Mouse (Mus musculus): ENCODE results near the gene Wfdc3. TPM values are rescaled to one million over a fixed set of nuclear protein-coding genes. Genes with fewer than 3 reads are reported as not detected.

Gene Wfdc3
- 0.35 TPM for total RNA-seq (2023)

GRCm38 (mm10) chr2:164745843-164746479, at the start of gene Wfdc3, which contains the start of gene Dnttip1:
Wfdc3 (minus strand) TSS chr2:164745931.
Dnttip1 (plus strand) TSS chr2:164745983.

GRCm38 (mm10) chr2:164785481-164786387, 40.0 kb upstream of the Wfdc3 start, which contains the start of gene Snx21:
Snx21 (plus strand) TSS chr2:164785823.

DNA sequence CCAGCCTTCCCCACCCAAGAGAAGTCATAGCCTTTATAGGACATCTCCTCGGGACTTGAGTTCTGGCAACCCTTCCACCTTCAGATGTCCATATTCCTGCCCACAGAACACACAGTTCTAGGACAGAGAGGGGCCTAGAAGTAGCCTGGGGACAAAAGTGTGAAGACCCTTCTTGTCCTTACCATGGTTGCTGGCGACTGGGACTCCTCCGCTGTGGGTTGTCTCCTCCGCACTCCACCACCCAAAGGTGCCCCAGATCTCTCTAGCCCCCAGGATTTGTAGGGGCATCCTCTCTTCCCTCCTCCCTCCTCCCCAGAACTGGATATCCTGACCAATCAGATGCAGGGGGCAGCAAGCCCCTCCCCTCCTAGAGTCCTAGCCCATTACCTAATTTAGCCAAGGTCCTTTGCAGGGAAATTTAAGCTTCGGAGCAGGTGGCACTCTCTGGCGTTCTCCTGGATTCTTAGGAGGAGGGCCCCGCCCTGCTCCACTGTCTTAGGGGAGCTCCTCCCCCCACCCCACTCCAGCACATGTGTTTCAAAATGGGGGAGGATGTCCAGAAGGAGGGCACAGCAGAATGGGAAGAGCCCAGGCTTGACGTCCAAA, 33.9 kb upstream of the Wfdc3 start, which contains the start of gene Tnnc2:
Gene Tnnc2 (minus strand): TSS at position 487 of the 606 bp plus-strand sequence.

DNA sequence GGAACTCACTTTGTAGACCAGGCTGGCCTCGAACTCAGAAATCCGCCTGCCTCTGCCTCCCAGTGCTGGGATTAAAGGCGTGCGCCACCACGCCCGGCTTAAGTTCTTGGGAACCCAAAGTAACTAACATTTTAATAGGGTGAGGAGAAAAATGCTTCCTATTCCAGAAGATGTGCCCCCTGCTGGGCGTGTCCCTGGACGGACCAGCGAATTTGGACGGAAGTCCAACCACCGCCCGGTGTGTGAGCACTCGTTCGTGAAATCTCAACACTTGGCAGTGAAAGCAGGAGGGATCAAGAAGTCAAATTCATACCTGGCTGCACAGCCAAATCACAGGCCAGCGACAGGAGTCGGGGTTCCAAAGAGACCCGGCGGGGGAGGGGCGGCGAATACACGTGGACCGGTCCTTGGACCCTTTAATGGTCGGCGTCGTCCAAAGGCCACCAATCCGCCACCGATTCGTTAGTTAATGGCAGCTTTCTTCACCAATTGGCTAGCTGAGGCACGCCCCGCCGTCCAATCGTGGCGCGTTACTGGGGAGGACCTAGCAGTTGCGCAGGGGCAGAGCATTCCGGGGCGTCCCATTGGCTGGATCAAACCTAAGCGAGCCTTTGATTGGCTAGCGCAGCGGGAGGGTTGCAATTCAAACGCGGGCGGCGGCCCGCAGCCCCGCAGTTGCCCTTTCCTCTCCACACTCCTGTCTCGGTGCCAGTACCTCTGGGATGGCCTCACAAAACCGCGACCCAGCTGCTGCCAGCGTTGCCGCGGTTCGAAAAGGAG, 23.7 kb upstream of the Wfdc3 start, which contains the start of gene Ube2c:
Gene Ube2c (plus strand): TSS at position 641 of the 780 bp plus-strand sequence.

GRCm38 (mm10) chr2:164715005-164715404, 30.7 kb downstream of the Wfdc3 start, which contains the start of gene Spint5:
Spint5 (plus strand) TSS chr2:164715305.

GRCm38 (mm10) chr2:164698201-164698600, 47.5 kb downstream of the Wfdc3 start, which contains the start of gene Spint4:
Spint4 (plus strand) TSS chr2:164698501.

DNA sequence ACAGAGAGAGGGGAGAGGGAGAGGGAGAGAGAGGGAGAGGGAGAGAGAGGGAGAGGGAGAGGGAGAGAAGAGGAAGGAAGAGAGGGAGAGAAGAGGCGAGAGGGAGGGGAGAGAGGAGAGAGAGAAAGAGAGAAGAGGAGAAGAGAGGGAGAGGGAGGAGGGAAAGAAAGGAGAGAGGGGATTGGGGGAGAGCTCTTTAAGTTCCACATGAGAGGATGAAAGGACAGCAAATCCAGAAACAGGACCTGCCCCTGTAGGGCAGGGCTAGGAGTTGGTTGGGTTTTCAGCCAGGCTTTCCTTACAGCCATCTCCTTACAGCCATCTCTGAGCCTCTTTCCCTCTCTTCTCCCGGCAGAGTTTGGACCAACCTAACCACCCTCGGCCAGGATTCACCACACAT, 60.9 kb downstream of the Wfdc3 start, which contains the start of gene Wfdc13:
Gene Wfdc13 (plus strand): TSS at position 301 of the 400 bp plus-strand sequence.

Other genes with a start within 250 kb of the Wfdc3 start
- 61.4 TPM for gene Pigt, start 248.4 kb downstream of the Wfdc3 start, total RNA-seq (2023)
- gene Wfdc2, start 183.5 kb downstream of the Wfdc3 start, total RNA-seq (2023) = 1.9 TPM
- not detected for gene Spint3, start 172.5 kb downstream of the Wfdc3 start, total RNA-seq (2023)
- gene Wfdc6a, start 160.5 kb downstream of the Wfdc3 start, total RNA-seq (2023) = not detected
- not detected for gene Eppin, start 152.3 kb downstream of the Wfdc3 start, total RNA-seq (2023)
- gene Wfdc6b, start 132.4 kb downstream of the Wfdc3 start, total RNA-seq (2023) = not detected
- gene Wfdc8, start 132.3 kb downstream of the Wfdc3 start, total RNA-seq (2023) = not detected
- gene Wfdc16, start 107.1 kb downstream of the Wfdc3 start, total RNA-seq (2023) = not detected
- gene Wfdc10, start 89.9 kb downstream of the Wfdc3 start, total RNA-seq (2023) = not detected
- not detected for gene Wfdc9, start 89.3 kb downstream of the Wfdc3 start, total RNA-seq (2023)
- gene Wfdc11, start 71.8 kb downstream of the Wfdc3 start, total RNA-seq (2023) = not detected
- gene Wfdc13, start 60.8 kb downstream of the Wfdc3 start, total RNA-seq (2023) = not detected
- not detected for gene Spint4, start 47.4 kb downstream of the Wfdc3 start, total RNA-seq (2023)
- gene Spint5, start 30.6 kb downstream of the Wfdc3 start, total RNA-seq (2023) = not detected
- 46.4 TPM for gene Dnttip1, start 52 bp upstream of the Wfdc3 start, total RNA-seq (2023)
- gene Ube2c, start 24.0 kb upstream of the Wfdc3 start, total RNA-seq (2023) = 1.9 TPM
- gene Tnnc2, start 34.0 kb upstream of the Wfdc3 start, total RNA-seq (2023) = not detected
- gene Snx21, start 39.9 kb upstream of the Wfdc3 start, total RNA-seq (2023) = 0.65 TPM
- 39.4 TPM for gene Acot8, start 59.0 kb upstream of the Wfdc3 start, total RNA-seq (2023)
- gene Zswim3, start 59.2 kb upstream of the Wfdc3 start, total RNA-seq (2023) = 3.0 TPM
- 11.9 TPM for gene Zswim1, start 76.8 kb upstream of the Wfdc3 start, total RNA-seq (2023)
- gene Spata25, start 82.6 kb upstream of the Wfdc3 start, total RNA-seq (2023) = not detected
- 91.4 TPM for gene Ctsa, start 86.9 kb upstream of the Wfdc3 start, total RNA-seq (2023)
- gene Neurl2, start 87.5 kb upstream of the Wfdc3 start, total RNA-seq (2023) = 0.59 TPM
- 0.86 TPM for gene Pltp, start 111.8 kb upstream of the Wfdc3 start, total RNA-seq (2023)
- gene Pcif1, start 133.4 kb upstream of the Wfdc3 start, total RNA-seq (2023) = 115 TPM
- 56.1 TPM for gene Zfp335, start 165.8 kb upstream of the Wfdc3 start, total RNA-seq (2023)
- gene Mmp9, start 194.8 kb upstream of the Wfdc3 start, total RNA-seq (2023) = 2.5 TPM
- 0.15 TPM for gene Slc12a5, start 214.9 kb upstream of the Wfdc3 start, total RNA-seq (2023)